Mouse (Mus musculus) limb, embryonic 10.5 days (tissue): ENCODE measurements around the gene Ctse. TPM values are rescaled to one million over a fixed set of nuclear protein-coding genes. Genes with fewer than 3 reads are reported as not detected.
"Not testable (repeated sequence)": the region's sequence is repeated elsewhere in the genome, so short reads cannot be mapped to it uniquely, and the experiment has no call there.

ENCODE experiments used
- DNase-seq: peaks from one replicate; pipeline ENCODE4 v3.0.0-alpha.2; 2017; ENCODE audit warnings: low spot score
- H3K27ac ChIP-seq: fragments of 300-500 bp; sonication (generic); 2 replicates; pipeline ENCODE4 v1.5.1; 2016; ENCODE audit warnings: mild to moderate bottlenecking
- H3K27me3 ChIP-seq: fragments of 300-500 bp; sonication (generic); 2 replicates; pipeline ENCODE4 v1.6.1; 2016; ENCODE audit warnings: low read depth, mild to moderate bottlenecking; ENCODE audit not compliant: poor library complexity, severe bottlenecking
- H3K36me3 ChIP-seq: fragments of 300-500 bp; sonication (generic); 2 replicates; pipeline ENCODE4 v1.6.1; 2016; ENCODE audit warnings: mild to moderate bottlenecking, moderate library complexity
- H3K4me1 ChIP-seq: fragments of 300-500 bp; sonication (generic); 2 replicates; pipeline ENCODE4 v1.6.1; 2016
- H3K4me3 ChIP-seq: fragments of 300-500 bp; sonication (generic); 2 replicates; pipeline ENCODE4 v1.5.1; 2016; ENCODE audit warnings: mild to moderate bottlenecking, moderate library complexity
- H3K9me3 ChIP-seq: fragments of 300-500 bp; sonication (generic); replicated peaks from 2 replicates; pipeline ENCODE4 v1.6.1; 2016; ENCODE audit warnings: mild to moderate bottlenecking
- WGBS: fragments of 180-500 bp; shearing (Covaris S2); methylation state at CpG from one replicate; pipeline ENCODE4 v1.1.7; 2016; 5-methylcytosine and 5-hydroxymethylcytosine counted together
- polyA plus RNA-seq: library from polyadenylated mRNA; unstranded; fragments of >200 nt; fragmentation: Nextera tagmentation; extraction: Ambion mirVana; gene quantifications from 2 replicates; pipeline ENCODE4 v1.2.1, GENCODE M21; 2016

Gene Ctse
- polyA plus RNA-seq, 1 experiment from 2014 or later = not detected

- Histone ChIP-seq H3K27me3 (no peaks in the 10 kb centered on the region), H3K4me1 (no peaks in the 10 kb centered on the region), H3K27ac (no peak overlapping the region), H3K36me3 (no peaks in the 10 kb centered on the region), H3K9me3 (no peaks in the 10 kb centered on the region), H3K4me3 (no peak overlapping the region)
- no peak for DNase-seq
- WGBS = 62% methylated on average over 3 of the region's 3 CpGs
These were observed 13.8 kb upstream of the Ctse start for GRCm38 (mm10) chr1:131624175-131624835.

- DNase-seq = no peak
- no peak overlapping the region for H3K27ac ChIP-seq
- no peaks in the 10 kb centered on the region for H3K27me3 ChIP-seq
- H3K9me3 ChIP-seq = no peaks in the 10 kb centered on the region
- no peak overlapping the region for H3K4me3 ChIP-seq
- 85% methylated on average over 6 of the region's 6 CpGs for WGBS
- no peaks in the 10 kb centered on the region for H3K4me1 ChIP-seq
- H3K36me3 ChIP-seq = no peaks in the 10 kb centered on the region
These were observed 11.9 kb upstream of the Ctse start for GRCm38 (mm10) chr1:131626200-131626599.

- 94% methylated on average over 6 of the region's 6 CpGs for WGBS
- DNase-seq = not testable (repeated sequence)
These were observed 5.9 kb upstream of the Ctse start for GRCm38 (mm10) chr1:131632216-131632615.

GRCm38 (mm10) chr1:131634495-131634894, 3.6 kb upstream of the Ctse start:
- no peak overlapping the region for H3K27ac ChIP-seq
- no peak for DNase-seq
- H3K9me3 ChIP-seq = no peaks in the 10 kb centered on the region
- H3K4me1 ChIP-seq = no peaks in the 10 kb centered on the region
- H3K27me3 ChIP-seq = no peaks in the 10 kb centered on the region
- no peaks in the 10 kb centered on the region for H3K36me3 ChIP-seq
- H3K4me3 ChIP-seq = no peak overlapping the region

More at GRCm38 (mm10) chr1:131632216-131632615, 5.9 kb upstream of the Ctse start:
- not testable (repeated sequence) for H3K27me3 ChIP-seq, H3K4me3 ChIP-seq, H3K9me3 ChIP-seq, H3K36me3 ChIP-seq, H3K4me1 ChIP-seq, H3K27ac ChIP-seq

GRCm38 (mm10) chr1:131638541-131639421, 675 bp downstream of the Ctse start:
- DNase-seq = no peak
- WGBS = 88% methylated on average over 9 of the region's 9 CpGs
- no peaks in the 10 kb centered on the region for H3K4me1 ChIP-seq
- H3K27me3 ChIP-seq = no peaks in the 10 kb centered on the region
- H3K27ac ChIP-seq = no peak overlapping the region
- H3K9me3 ChIP-seq = no peaks in the 10 kb centered on the region
- H3K4me3 ChIP-seq = no peak overlapping the region
- H3K36me3 ChIP-seq = no peaks in the 10 kb centered on the region

GRCm38 (mm10) chr1:131640062-131640461, 2.0 kb downstream of the Ctse start:
- 90% methylated on average over 4 of the region's 4 CpGs for WGBS
- H3K36me3 ChIP-seq = no peaks in the 10 kb centered on the region
- H3K27me3 ChIP-seq = no peaks in the 10 kb centered on the region
- no peaks in the 10 kb centered on the region for H3K9me3 ChIP-seq
- no peak overlapping the region for H3K4me3 ChIP-seq
- no peaks in the 10 kb centered on the region for H3K4me1 ChIP-seq
- no peak for DNase-seq
- H3K27ac ChIP-seq = no peak overlapping the region

GRCm38 (mm10) chr1:131641565-131641964, 3.5 kb downstream of the Ctse start:
- Histone ChIP-seq H3K27me3 (no peaks in the 10 kb centered on the region), H3K36me3 (no peaks in the 10 kb centered on the region), H3K27ac (no peak overlapping the region), H3K4me3 (no peak overlapping the region), H3K9me3 (no peaks in the 10 kb centered on the region), H3K4me1 (no peaks in the 10 kb centered on the region)
- WGBS = 95% methylated on average over 13 of the region's 13 CpGs
- no peak for DNase-seq

GRCm38 (mm10) chr1:131642251-131642650, 4.1 kb downstream of the Ctse start:
- H3K9me3 ChIP-seq = no peaks in the 10 kb centered on the region
- H3K4me3 ChIP-seq = no peak overlapping the region
- 91% methylated on average over 2 of the region's 2 CpGs for WGBS
- no peaks in the 10 kb centered on the region for H3K4me1 ChIP-seq
- no peaks in the 10 kb centered on the region for H3K27me3 ChIP-seq
- no peak for DNase-seq
- no peak overlapping the region for H3K27ac ChIP-seq
- H3K36me3 ChIP-seq = no peaks in the 10 kb centered on the region

- peaks cover 5% of the 10 kb centered on the region for H3K4me1 ChIP-seq
- H3K36me3 ChIP-seq = no peaks in the 10 kb centered on the region
- no peaks in the 10 kb centered on the region for H3K9me3 ChIP-seq
- H3K27me3 ChIP-seq = no peaks in the 10 kb centered on the region
- no peak overlapping the region for H3K4me3 ChIP-seq
- no peak for DNase-seq
- H3K27ac ChIP-seq = no peak overlapping the region
- 81% methylated on average over 12 of the region's 12 CpGs for WGBS
These were observed 14.8 kb downstream of the Ctse start for GRCm38 (mm10) chr1:131652670-131653443.

GRCm38 (mm10) chr1:131655601-131656000, 17.5 kb downstream of the Ctse start:
- Histone ChIP-seq H3K27me3 (no peaks in the 10 kb centered on the region), H3K36me3 (no peaks in the 10 kb centered on the region), H3K4me3 (no peak overlapping the region), H3K9me3 (no peaks in the 10 kb centered on the region), H3K4me1 (peaks cover 6% of the 10 kb centered on the region), H3K27ac (no peak overlapping the region)
- 85% methylated on average over 6 of the region's 6 CpGs for WGBS
- no peak for DNase-seq

GRCm38 (mm10) chr1:131657945-131658354, 19.8 kb downstream of the Ctse start:
- Histone ChIP-seq H3K4me1 (peaks cover 6% of the 10 kb centered on the region), H3K9me3 (no peaks in the 10 kb centered on the region), H3K4me3 (peak overlapping the region; percentile 34; the same call in 1 of the 2 replicates), H3K27me3 (no peaks in the 10 kb centered on the region), H3K36me3 (no peaks in the 10 kb centered on the region), H3K27ac (peak overlapping the region; percentile 81)
- under 1% methylated on average over 11 of the region's 11 CpGs for WGBS
- DNase-seq = peak; percentile 93

GRCm38 (mm10) chr1:131659512-131660085, 21.5 kb downstream of the Ctse start:
- Histone ChIP-seq H3K4me1 (peaks cover 6% of the 10 kb centered on the region), H3K4me3 (no peak overlapping the region), H3K27ac (no peak overlapping the region), H3K36me3 (no peaks in the 10 kb centered on the region), H3K27me3 (no peaks in the 10 kb centered on the region), H3K9me3 (no peaks in the 10 kb centered on the region)
- no peak for DNase-seq
- 75% methylated on average over 5 of the region's 5 CpGs for WGBS
